Mouse (Mus musculus): ENCODE data around the gene Tbc1d25. TPM values are rescaled to one million over a fixed set of nuclear protein-coding genes. Genes with fewer than 3 reads are reported as not detected.

Tbc1d25 gene
- polyA plus RNA-seq, 1 experiment = 6.7 TPM

DNA sequence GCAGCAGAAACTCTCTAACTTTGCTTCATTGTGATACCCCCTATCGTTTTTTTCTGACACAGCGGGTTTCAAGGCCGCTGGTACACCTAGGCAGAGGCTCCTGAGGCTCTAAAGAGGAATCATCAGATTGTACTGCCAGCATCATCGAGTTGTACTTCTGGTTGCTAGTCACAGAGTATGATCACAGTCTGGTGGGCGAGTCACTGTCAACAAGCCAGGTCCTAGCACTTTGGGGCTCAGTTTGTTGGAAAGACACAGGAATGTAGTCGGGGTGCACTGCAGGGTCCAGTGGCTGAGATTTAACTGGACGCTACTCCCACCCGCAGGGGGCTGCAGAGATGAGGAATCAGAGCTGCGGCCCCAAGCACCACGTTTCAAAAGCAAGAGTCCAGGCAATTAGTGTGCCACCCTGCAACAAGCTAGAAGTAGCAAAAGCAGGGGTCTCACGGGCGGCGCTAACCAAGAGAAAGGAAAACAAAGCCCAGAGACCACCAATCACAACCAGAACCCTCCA is 16.2 kb upstream of the Tbc1d25 start:
- no peak for TF ChIP-seq POLR2A (IDR thresholded peaks at IDR 0.05; ENCODE audit: low read depth, low read length)
- no peak for TF ChIP-seq CTCF (IDR thresholded peaks at IDR 0.05; ENCODE audit: borderline replicate concordance, insufficient read depth, low read length)
- Histone ChIP-seq H3K27ac (ENCODE audit: insufficient read depth, low read length) (no peak overlapping the region), H3K4me3 (ENCODE audit: insufficient read depth, low read length) (peak overlapping the region; percentile 74), H3K4me1 (ENCODE audit: control insufficient read depth, insufficient read depth, low read length) (no peaks in the 10 kb centered on the region; the same call in 1 of the 2 replicates)

- Histone ChIP-seq H3K4me1 (ENCODE audit: control insufficient read depth, insufficient read depth, low read length) (no peaks in the 10 kb centered on the region), H3K4me3 (ENCODE audit: insufficient read depth, low read length) (no peak overlapping the region), H3K27ac (ENCODE audit: insufficient read depth, low read length) (no peak overlapping the region)
- TF ChIP-seq CTCF (IDR thresholded peaks at IDR 0.05; ENCODE audit: borderline replicate concordance, insufficient read depth, low read length) = no peak
- TF ChIP-seq POLR2A (IDR thresholded peaks at IDR 0.05; ENCODE audit: low read depth, low read length) = no peak
Observed at GRCm38 (mm10) chrX:8182871-8183540, 7.0 kb upstream of the Tbc1d25 start.

GRCm38 (mm10) chrX:8179646-8180045 is 3.7 kb upstream of the Tbc1d25 start:
- Histone ChIP-seq H3K4me3 (ENCODE audit: insufficient read depth, low read length) (no peak overlapping the region), H3K4me1 (ENCODE audit: control insufficient read depth, insufficient read depth, low read length) (0 out of 2 replicates have a peak, but pooled peaks cover 2% of the 10 kb centered on the region), H3K27ac (ENCODE audit: insufficient read depth, low read length) (no peak overlapping the region)
- TF ChIP-seq CTCF (IDR thresholded peaks at IDR 0.05; ENCODE audit: borderline replicate concordance, insufficient read depth, low read length) = no peak
- no peak for TF ChIP-seq POLR2A (IDR thresholded peaks at IDR 0.05; ENCODE audit: low read depth, low read length)

DNA sequence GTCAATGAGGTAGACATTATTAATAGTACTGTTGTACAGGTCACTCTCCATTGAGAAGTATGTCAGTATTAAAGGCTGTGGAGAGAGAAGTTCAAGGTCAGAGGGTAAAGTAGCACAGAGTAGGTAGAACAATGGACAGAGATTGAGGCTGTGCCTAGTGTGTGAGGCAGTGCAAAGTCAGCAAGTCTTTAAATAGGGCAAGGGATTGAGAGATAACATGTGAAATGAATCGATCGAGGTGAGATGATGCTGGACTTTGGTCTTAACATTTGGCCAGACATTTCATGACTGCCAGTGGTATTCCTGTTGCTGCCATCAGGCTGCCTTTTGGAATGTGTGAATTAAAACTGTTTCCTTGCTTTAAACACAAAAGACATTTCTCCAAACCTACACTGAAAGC is 2.9 kb upstream of the Tbc1d25 start:
- TF ChIP-seq POLR2A (IDR thresholded peaks at IDR 0.05; ENCODE audit: low read depth, low read length) (no peak), CTCF (IDR thresholded peaks at IDR 0.05; ENCODE audit: borderline replicate concordance, insufficient read depth, low read length) (no peak)
- Histone ChIP-seq H3K4me3 (ENCODE audit: insufficient read depth, low read length) (no peak overlapping the region), H3K4me1 (ENCODE audit: control insufficient read depth, insufficient read depth, low read length) (0 out of 2 replicates have a peak, but pooled peaks cover 3% of the 10 kb centered on the region), H3K27ac (ENCODE audit: insufficient read depth, low read length) (no peak overlapping the region)

DNA sequence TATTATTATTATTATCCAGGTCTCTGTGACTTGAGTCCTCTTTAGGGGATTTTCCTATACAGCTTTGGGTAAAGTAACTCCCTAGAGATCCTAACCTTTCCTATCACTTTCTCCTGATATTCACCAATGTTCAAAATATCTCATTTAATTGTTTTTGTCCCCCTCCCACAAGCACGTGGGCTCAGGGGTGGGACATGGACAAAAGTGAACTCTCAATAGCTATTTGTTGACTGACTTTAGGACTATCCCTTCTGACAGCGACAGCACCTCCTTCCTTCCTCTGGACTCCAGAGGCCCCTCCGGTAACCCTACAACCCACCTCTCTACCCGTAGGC is 845 bp downstream of the Tbc1d25 start:
- no peak for TF ChIP-seq POLR2A (IDR thresholded peaks at IDR 0.05; ENCODE audit: low read depth, low read length)
- no peak for TF ChIP-seq CTCF (IDR thresholded peaks at IDR 0.05; ENCODE audit: borderline replicate concordance, insufficient read depth, low read length)
- peak overlapping the region; percentile 58 for H3K4me3 ChIP-seq (ENCODE audit: insufficient read depth, low read length)
- H3K4me1 ChIP-seq (ENCODE audit: control insufficient read depth, insufficient read depth, low read length) = 0 out of 2 replicates have a peak, but pooled peaks cover 3% of the 10 kb centered on the region
- H3K27ac ChIP-seq (ENCODE audit: insufficient read depth, low read length) = no peak overlapping the region

DNA sequence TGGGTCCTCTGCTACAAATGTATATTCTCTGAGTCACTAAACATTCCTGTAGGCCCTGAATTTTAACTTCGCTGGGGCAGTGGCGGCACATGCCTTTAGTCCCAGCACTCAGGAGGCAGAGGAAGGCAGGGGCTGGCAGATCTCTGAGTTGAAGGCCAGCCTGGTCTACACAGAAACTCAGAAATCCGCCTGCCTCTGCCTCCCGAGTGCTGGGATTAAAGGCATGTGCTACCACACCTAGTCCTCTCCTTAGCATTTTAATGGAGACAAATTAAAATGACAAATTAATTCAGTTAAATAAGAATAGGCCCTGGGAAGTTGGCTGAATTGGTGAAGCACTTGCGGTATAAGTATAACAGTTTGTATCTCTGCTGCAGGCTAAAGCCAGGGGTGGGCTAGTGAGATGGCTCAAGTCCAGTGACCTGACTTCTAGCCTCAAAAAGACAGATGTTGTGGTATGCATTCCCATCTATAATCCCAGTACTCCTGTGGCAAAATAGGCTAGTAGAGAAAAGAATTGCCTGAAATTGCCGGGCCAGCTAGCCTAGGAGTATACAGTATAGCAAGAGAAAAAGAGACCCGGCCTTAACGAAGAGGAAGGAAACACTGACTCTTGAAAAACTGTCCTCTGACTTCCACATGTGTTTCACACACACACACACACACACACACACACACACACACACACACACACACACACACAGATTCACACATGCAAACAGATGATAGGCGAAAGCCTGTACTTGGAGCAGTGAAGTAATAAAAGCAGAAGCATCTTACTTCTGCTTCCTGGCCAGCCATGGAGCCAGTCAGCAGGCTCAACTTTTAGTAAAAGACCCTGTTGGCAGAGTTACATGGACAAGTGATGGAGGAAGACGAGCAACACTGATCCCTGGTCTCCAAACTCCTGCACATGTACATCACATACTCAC is 8.0 kb downstream of the Tbc1d25 start:
- TF ChIP-seq POLR2A (IDR thresholded peaks at IDR 0.05; ENCODE audit: low read depth, low read length) = no peak
- TF ChIP-seq CTCF (IDR thresholded peaks at IDR 0.05; ENCODE audit: borderline replicate concordance, insufficient read depth, low read length) = no peak
- Histone ChIP-seq H3K4me1 (ENCODE audit: control insufficient read depth, insufficient read depth, low read length) (no peaks in the 10 kb centered on the region), H3K27ac (ENCODE audit: insufficient read depth, low read length) (no peak overlapping the region), H3K4me3 (ENCODE audit: insufficient read depth, low read length) (no peak overlapping the region)

GRCm38 (mm10) chrX:8164471-8164870 is 11.5 kb downstream of the Tbc1d25 start:
- no peak overlapping the region for H3K4me3 ChIP-seq (ENCODE audit: insufficient read depth, low read length)
- no peaks in the 10 kb centered on the region for H3K4me1 ChIP-seq (ENCODE audit: control insufficient read depth, insufficient read depth, low read length)
- H3K27ac ChIP-seq (ENCODE audit: insufficient read depth, low read length) = no peak overlapping the region
- TF ChIP-seq POLR2A (IDR thresholded peaks at IDR 0.05; ENCODE audit: low read depth, low read length) = no peak

DNA sequence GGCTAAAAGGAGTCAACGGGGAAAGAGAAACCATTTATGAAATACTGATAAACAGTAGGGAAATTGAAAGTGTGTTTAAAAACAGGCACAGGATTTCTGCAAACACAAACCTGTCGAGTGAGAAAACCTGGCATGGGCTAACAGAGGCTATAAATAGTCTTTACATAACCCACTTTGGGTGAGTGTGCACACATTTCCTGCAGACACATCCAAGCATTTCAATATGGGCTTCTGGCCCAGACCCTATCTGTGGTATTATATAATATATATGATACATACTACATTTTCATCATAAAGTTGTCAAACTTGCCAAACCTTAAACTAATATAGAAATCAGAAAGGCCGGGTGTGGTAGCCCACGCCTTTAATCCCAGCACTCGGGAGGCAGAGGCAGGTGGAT is 12.9 kb downstream of the Tbc1d25 start:
- no peak for TF ChIP-seq POLR2A (IDR thresholded peaks at IDR 0.05; ENCODE audit: low read depth, low read length)
- no peak for TF ChIP-seq CTCF (IDR thresholded peaks at IDR 0.05; ENCODE audit: borderline replicate concordance, insufficient read depth, low read length)

GRCm38 (mm10) chrX:8145153-8145991 is 30.6 kb downstream of the Tbc1d25 start, which contains the start of gene Rbm3:
TSS of gene Rbm3 (minus strand) at chrX:8145880.
- Histone ChIP-seq H3K4me3 (ENCODE audit: insufficient read depth, low read length) (peak within 1 kb of the TSS; percentile 71), H3K27ac (ENCODE audit: insufficient read depth, low read length) (peak within 1 kb of the TSS; percentile 97), H3K4me1 (ENCODE audit: control insufficient read depth, insufficient read depth, low read length) (no peaks in the 10 kb centered on the region)
- TF ChIP-seq CTCF (IDR thresholded peaks at IDR 0.05; ENCODE audit: borderline replicate concordance, insufficient read depth, low read length) (no peak), POLR2A (IDR thresholded peaks at IDR 0.05; ENCODE audit: low read depth, low read length) (peak; percentile 79)

More for the DNA sequence above, 12.9 kb downstream of the Tbc1d25 start:
- Histone ChIP-seq H3K4me1 (ENCODE audit: control insufficient read depth, insufficient read depth, low read length) (no peaks in the 10 kb centered on the region), H3K4me3 (ENCODE audit: insufficient read depth, low read length) (no peak overlapping the region), H3K27ac (ENCODE audit: insufficient read depth, low read length) (no peak overlapping the region)

All from embryonic fibroblast, embryonic 13.5 days (primary cell).